In genomic region chr9:11848692-11849091, GRCm38 (mm10) we compare ENCODE assay signal across 4 mouse cellular contexts.
A peak's percentile ranks its signal among the peaks of the same experiment; 100 is the strongest.
DNase-seq lines count a peak whose midpoint lies in the region; ATAC-seq and TF ChIP-seq lines count a peak whose summit lies in the region.
"Not testable (repeated sequence)": the region's sequence is repeated elsewhere in the genome, so short reads cannot be mapped to it uniquely, and the experiment has no call there.

No protein-coding gene starts in this region.

- not testable (repeated sequence) for H3K79me2 ChIP-seq in MEL (ENCODE audit: control insufficient read depth, insufficient read depth, low read length, poor library complexity)

- not testable (repeated sequence) for H3K4me1 ChIP-seq in MEL (ENCODE audit: control insufficient read depth in 1 of 2, insufficient read depth in 2 of 2, low read length in 2 of 2)

- DNase-seq in CD4-positive, CD25-positive, alpha-beta regulatory T cell, adult 2 months (ENCODE audit: low read depth, low spot score): peak; percentile 12
- peak; percentile 51 for DNase-seq in MEL (ENCODE audit: low read depth, low spot score)
- DNase-seq in induced T-regulatory cell, adult 2 months (ENCODE audit: low read depth): peak; percentile 4

- not testable (repeated sequence) for H3K9ac ChIP-seq in MEL (ENCODE audit: control insufficient read depth, low read depth, low read length, poor library complexity, severe bottlenecking)

- H3K27me3 ChIP-seq in MEL (ENCODE audit: control insufficient read depth in 1 of 2, insufficient read depth in 2 of 2, low read length in 2 of 2): not testable (repeated sequence)

- ATAC-seq in CD4-positive, CD25-positive, alpha-beta regulatory T cell, adult 4 months: peak; percentile 47

- TF ChIP-seq CTCF in MEL (IDR thresholded peaks at IDR 0.05 in 2 of 3, conservative IDR thresholded peaks at IDR 0.05 in 1 of 3; ENCODE audit: control insufficient read depth in 1 of 3, insufficient read depth in 1 of 3, low read depth in 2 of 3, low read length in 3 of 3, poor library complexity in 1 of 3, severe bottlenecking in 1 of 3): not testable (repeated sequence)

- H3K36me3 ChIP-seq in MEL (ENCODE audit: control insufficient read depth in 1 of 2, insufficient read depth in 2 of 2, low read length in 2 of 2): not testable (repeated sequence)

- TF ChIP-seq POLR2A in MEL (IDR thresholded peaks at IDR 0.05; ENCODE audit: control insufficient read depth in 1 of 2, insufficient read depth in 1 of 2, low read depth in 1 of 2, low read length in 2 of 2, poor library complexity in 1 of 2): not testable (repeated sequence)

- H3K27ac ChIP-seq in MEL (ENCODE audit: control insufficient read depth, low read depth, low read length): not testable (repeated sequence)

- H3K9me3 ChIP-seq in MEL (replicated peaks; ENCODE audit: insufficient read depth, low read length): not testable (repeated sequence)

- peak; percentile 65 to 66; a peak in 3 of 4 replicates for TF ChIP-seq EP300 in MEL (IDR thresholded peaks at IDR 0.05; ENCODE audit: low read depth in 1 of 2, low read length in 2 of 2)

- H3K4me3 ChIP-seq in MEL (ENCODE audit: control insufficient read depth in 1 of 2, insufficient read depth in 1 of 2, low read depth in 2 of 2, low read length in 2 of 2): not testable (repeated sequence)

- TF ChIP-seq RAD21 in MEL (IDR thresholded peaks at IDR 0.05; ENCODE audit: low read depth, low read length): not testable (repeated sequence)

TF ChIP-seq in MEL, 35 proteins besides CTCF, POLR2A, EP300 and RAD21:
- TF ChIP-seq ETS1 (IDR thresholded peaks at IDR 0.05; ENCODE audit: low read depth, low read length) (peak; percentile 30; the same call in 1 of the 2 replicates), GATA1 (IDR thresholded peaks at IDR 0.05; ENCODE audit: low read depth, low read length) (peak; percentile 69)
